Mouse (Mus musculus) hindbrain, embryonic 11.5 days (tissue): Measurements from ENCODE around the gene Sdk1. TPM values are rescaled to one million over a fixed set of nuclear protein-coding genes. Genes with fewer than 3 reads are reported as not detected.
A peak's percentile ranks its signal among the peaks of the same experiment; 100 is the strongest.

Experiments used
- ATAC-seq: fragments of 200-750 bp; cut with Nextera tagmentation; 2 replicates; pipeline ENCODE4 v1.8.0; 2017; ENCODE audit warnings: mild to moderate bottlenecking, moderate TSS enrichment, moderate library complexity; ENCODE audit not compliant: low FRiP score
- DNase-seq: peaks from one replicate; pipeline ENCODE4 v3.0.0-alpha.2; 2015; ENCODE audit warnings: low spot score
- H3K27ac ChIP-seq: fragments of 300-500 bp; sonication (generic); 2 replicates; pipeline ENCODE4 v1.5.1; 2014; ENCODE audit warnings: mild to moderate bottlenecking, low read depth, low read length
- H3K27me3 ChIP-seq: fragments of 300-500 bp; sonication (generic); 2 replicates; pipeline ENCODE4 v1.6.1; 2014; ENCODE audit warnings: mild to moderate bottlenecking, low read length, moderate library complexity, mixed read lengths; ENCODE audit not compliant: control insufficient read depth, insufficient read depth
- H3K36me3 ChIP-seq: fragments of 300-500 bp; sonication (generic); 2 replicates; pipeline ENCODE4 v1.6.1; 2014; ENCODE audit warnings: mild to moderate bottlenecking, low read length, moderate library complexity, mixed read lengths; ENCODE audit not compliant: control insufficient read depth, insufficient read depth
- H3K4me1 ChIP-seq: fragments of 300-500 bp; sonication (generic); replicated peaks from 2 replicates; pipeline ENCODE4 v1.6.1; 2014; ENCODE audit warnings: low read length, mixed read lengths; ENCODE audit not compliant: control insufficient read depth, insufficient read depth
- H3K4me2 ChIP-seq: fragments of 300-500 bp; sonication (generic); replicated peaks from 2 replicates; pipeline ENCODE4 v1.6.1; 2014; ENCODE audit warnings: mild to moderate bottlenecking, low read depth, low read length
- H3K4me3 ChIP-seq: fragments of 300-500 bp; sonication (generic); 2 replicates; pipeline ENCODE4 v1.5.1; 2014; ENCODE audit warnings: low read depth, low read length
- H3K9ac ChIP-seq: fragments of 300-500 bp; sonication (generic); 2 replicates; pipeline ENCODE4 v1.6.1; 2014; ENCODE audit warnings: low read depth, low read length
- H3K9me3 ChIP-seq: fragments of 300-500 bp; sonication (generic); 2 replicates; pipeline ENCODE4 v1.6.1; 2016; ENCODE audit warnings: low read length; ENCODE audit not compliant: control insufficient read depth
- WGBS: fragments of 180-500 bp; shearing (Covaris S2); extraction: QIAGEN DNeasy Blood & Tissue Kit; methylation state at CpG from one replicate; pipeline ENCODE4 v1.1.7; 2014; 5-methylcytosine and 5-hydroxymethylcytosine counted together
- polyA plus RNA-seq: library from polyadenylated mRNA; unstranded; fragments of >200 nt; fragmentation: Nextera tagmentation; extraction: Ambion mirVana; gene quantifications from 2 replicates; pipeline ENCODE4 v1.2.1, GENCODE M21; 2014

Sdk1 gene
- polyA plus RNA-seq = 1.1 and 1.5 TPM in 2 replicates

DNA sequence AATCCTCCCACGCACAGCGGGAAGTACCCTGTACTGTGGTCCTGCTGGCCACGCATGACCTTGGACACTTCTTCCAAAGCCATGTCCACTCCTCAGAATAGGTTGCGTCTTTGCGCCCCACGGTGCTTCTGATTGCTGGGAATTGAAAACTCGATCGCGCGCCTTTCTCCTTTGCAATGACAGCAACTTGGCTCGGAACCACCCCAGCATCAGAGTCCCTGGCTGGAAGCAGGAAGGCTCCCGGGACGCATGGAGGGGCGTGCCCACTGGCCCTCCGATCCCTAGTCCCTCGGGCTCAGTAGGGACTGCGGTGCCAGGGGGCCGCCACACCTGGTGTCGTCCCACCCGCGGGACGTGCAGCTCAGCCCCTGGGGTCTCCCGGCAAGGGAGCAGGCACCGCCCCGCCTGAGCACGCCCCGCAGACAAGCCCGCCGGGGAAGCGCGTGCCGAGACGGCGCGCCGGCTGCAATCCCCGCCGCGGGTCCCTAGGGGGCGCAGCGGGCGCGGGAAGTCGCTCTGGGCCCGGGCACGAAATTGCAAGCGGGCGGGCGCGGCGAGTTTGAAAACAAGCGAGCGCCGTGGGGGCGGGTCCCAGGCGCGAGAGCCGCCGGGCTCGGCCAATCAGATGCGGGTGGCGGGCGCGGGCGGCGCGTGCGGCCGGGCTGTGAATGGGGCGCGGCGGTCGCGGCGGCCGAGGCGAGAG lies at the start of gene Sdk1:
TSS of gene Sdk1 (plus strand) at position 650 of the 703 bp plus-strand sequence.
- ATAC-seq = peak; percentile 96
- DNase-seq = peak; percentile 99
- peak within 1 kb of the TSS; percentile 73 for H3K9ac ChIP-seq
- no peaks in the 10 kb centered on the region for H3K36me3 ChIP-seq
- peak within 1 kb of the TSS; percentile 97 for H3K4me2 ChIP-seq
- peaks cover 20% of the 10 kb centered on the region for H3K27me3 ChIP-seq
- H3K4me3 ChIP-seq = peak within 1 kb of the TSS; percentile 68
- WGBS = under 1% methylated on average over 35 of the region's 77 CpGs
- peak within 1 kb of the TSS; percentile 67 for H3K27ac ChIP-seq
- H3K9me3 ChIP-seq = no peaks in the 10 kb centered on the region
- peaks cover 9% of the 10 kb centered on the region; the same call in 1 of the 2 replicates for H3K4me1 ChIP-seq

DNA sequence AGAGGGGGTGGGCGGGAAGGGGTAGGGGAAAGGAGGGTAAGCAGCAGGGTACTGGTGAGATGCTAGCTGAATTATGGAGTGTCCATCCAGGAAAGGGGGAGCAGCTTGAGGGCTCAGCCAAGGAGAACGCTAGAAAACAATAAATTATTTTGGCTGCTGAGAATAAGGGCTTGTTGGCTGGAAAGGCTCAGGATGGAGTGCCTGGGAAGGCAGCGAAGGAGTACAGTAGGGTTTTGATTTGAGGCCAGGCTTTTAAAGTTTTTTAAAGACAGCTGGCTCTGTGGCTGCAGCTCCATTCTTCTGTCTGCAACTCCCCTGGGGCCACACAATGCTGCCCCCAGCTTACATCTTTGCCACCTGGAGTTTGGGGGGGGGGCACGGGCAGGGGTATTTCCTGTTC lies 44.0 kb upstream of the Sdk1 start:
- WGBS = 56% methylated on average over 4 of the region's 4 CpGs
- H3K4me2 ChIP-seq = no peak overlapping the region

DNA sequence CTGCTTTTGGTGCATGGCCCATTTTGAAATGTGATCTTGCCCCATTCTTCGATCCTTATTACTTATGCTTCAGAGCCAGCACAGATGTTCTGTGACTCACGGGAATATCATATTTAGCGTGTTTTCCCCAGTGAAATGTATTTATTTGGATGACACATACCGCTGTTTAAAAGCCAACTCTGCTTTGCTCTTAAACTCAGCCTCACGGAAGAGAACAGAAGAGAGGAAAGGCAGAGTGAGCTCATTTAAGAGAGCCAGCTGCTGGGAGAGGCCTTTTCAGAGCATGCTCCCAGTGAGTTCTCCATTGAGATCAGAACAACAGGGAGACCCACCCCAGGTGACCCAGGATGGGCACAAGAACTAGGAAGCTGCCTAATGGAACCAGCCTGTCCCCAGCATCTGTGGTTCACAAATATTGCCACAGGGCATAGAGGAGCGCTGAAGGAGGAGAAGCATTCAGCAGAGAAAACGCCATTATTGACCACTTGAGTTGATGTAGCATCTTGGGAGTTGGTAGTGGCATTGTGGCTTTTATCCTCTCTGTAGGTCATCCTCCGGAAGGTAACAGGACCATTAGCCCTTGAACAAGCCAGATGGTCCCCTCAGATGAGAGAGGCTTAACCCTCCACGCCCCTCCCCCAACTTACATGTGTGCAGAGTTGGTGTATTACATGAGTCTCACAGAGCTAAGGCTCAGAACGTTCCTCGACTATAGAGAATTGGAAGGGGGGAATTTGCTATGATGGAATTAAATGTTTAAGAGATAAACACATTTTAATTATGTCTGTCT lies 38.8 kb upstream of the Sdk1 start:
- Histone ChIP-seq H3K4me2 (no peak overlapping the region), H3K9me3 (no peaks in the 10 kb centered on the region), H3K27ac (no peak overlapping the region), H3K4me1 (no peaks in the 10 kb centered on the region), H3K36me3 (no peaks in the 10 kb centered on the region), H3K27me3 (no peaks in the 10 kb centered on the region), H3K4me3 (no peak overlapping the region), H3K9ac (no peak overlapping the region)
- no peak for ATAC-seq
- 80% methylated on average over 11 of the region's 11 CpGs for WGBS
- DNase-seq = peak; percentile 14

More for the DNA sequence above, 44.0 kb upstream of the Sdk1 start:
- DNase-seq (no peak), ATAC-seq (no peak)
- Histone ChIP-seq H3K27me3 (no peaks in the 10 kb centered on the region), H3K36me3 (no peaks in the 10 kb centered on the region), H3K9me3 (no peaks in the 10 kb centered on the region), H3K4me3 (no peak overlapping the region), H3K27ac (no peak overlapping the region), H3K4me1 (no peaks in the 10 kb centered on the region), H3K9ac (no peak overlapping the region)

- no peak overlapping the region for H3K4me3 ChIP-seq
- WGBS = 65% methylated on average over 5 of the region's 5 CpGs
- no peaks in the 10 kb centered on the region for H3K9me3 ChIP-seq
- no peaks in the 10 kb centered on the region for H3K27me3 ChIP-seq
- no peak overlapping the region for H3K27ac ChIP-seq
- H3K4me1 ChIP-seq = no peaks in the 10 kb centered on the region
- no peak for ATAC-seq
- H3K4me2 ChIP-seq = no peak overlapping the region
- no peak overlapping the region for H3K9ac ChIP-seq
- no peak for DNase-seq
- H3K36me3 ChIP-seq = no peaks in the 10 kb centered on the region
Measured at GRCm38 (mm10) chr5:141207061-141207460, 34.2 kb upstream of the Sdk1 start.

DNA sequence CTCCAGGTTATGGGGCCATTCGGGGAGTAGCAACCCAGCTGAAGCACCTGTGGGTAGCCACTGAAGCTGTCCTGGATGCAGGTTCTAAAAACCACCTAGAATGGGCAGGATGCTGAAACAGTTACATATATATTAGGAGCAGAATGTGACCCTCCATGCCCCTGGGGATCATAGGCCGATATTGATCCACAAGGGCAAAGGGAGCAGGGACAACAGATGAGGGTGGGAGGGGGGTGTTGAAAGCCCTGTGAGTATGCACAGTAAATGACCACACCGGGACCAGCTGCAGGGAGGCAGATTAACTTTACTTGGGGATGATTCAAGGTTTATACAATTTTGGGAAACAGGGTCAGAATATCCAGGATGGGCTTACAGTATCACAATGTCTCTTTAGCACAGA lies 16.0 kb upstream of the Sdk1 start:
- Histone ChIP-seq H3K9me3 (no peaks in the 10 kb centered on the region), H3K36me3 (no peaks in the 10 kb centered on the region), H3K4me1 (no peaks in the 10 kb centered on the region), H3K9ac (no peak overlapping the region), H3K4me2 (no peak overlapping the region), H3K27me3 (no peaks in the 10 kb centered on the region), H3K27ac (no peak overlapping the region), H3K4me3 (no peak overlapping the region)
- 76% methylated on average over 3 of the region's 3 CpGs for WGBS
- ATAC-seq = no peak
- DNase-seq = no peak

- no peaks in the 10 kb centered on the region for H3K4me1 ChIP-seq
- ATAC-seq (no peak), DNase-seq (no peak)
- H3K9ac ChIP-seq = no peak overlapping the region
- H3K27ac ChIP-seq = no peak overlapping the region
- no peaks in the 10 kb centered on the region for H3K9me3 ChIP-seq
- no peak overlapping the region for H3K4me3 ChIP-seq
- no peak overlapping the region for H3K4me2 ChIP-seq
- H3K36me3 ChIP-seq = no peaks in the 10 kb centered on the region
- 0 out of 2 replicates have a peak, but pooled peaks cover 6% of the 10 kb centered on the region for H3K27me3 ChIP-seq
- 23% methylated on average over 4 of the region's 4 CpGs for WGBS
Measured at GRCm38 (mm10) chr5:141234326-141234725, 7.0 kb upstream of the Sdk1 start.

GRCm38 (mm10) chr5:141239401-141239800 lies 1.9 kb upstream of the Sdk1 start:
- no peaks in the 10 kb centered on the region for H3K36me3 ChIP-seq
- no peaks in the 10 kb centered on the region for H3K9me3 ChIP-seq
- H3K4me2 ChIP-seq = no peak overlapping the region
- H3K27me3 ChIP-seq = peaks cover 20% of the 10 kb centered on the region
- peaks cover 9% of the 10 kb centered on the region; the same call in 1 of the 2 replicates for H3K4me1 ChIP-seq
- H3K9ac ChIP-seq = no peak overlapping the region
- DNase-seq = no peak
- H3K27ac ChIP-seq = no peak overlapping the region
- no peak for ATAC-seq
- no peak overlapping the region for H3K4me3 ChIP-seq
- WGBS = 13% methylated on average over 5 of the region's 5 CpGs

- peaks cover 9% of the 10 kb centered on the region; the same call in 1 of the 2 replicates for H3K4me1 ChIP-seq
- no peak overlapping the region for H3K27ac ChIP-seq
- peak; percentile 54 for DNase-seq
- 0% methylated on average over 10 of the region's 10 CpGs for WGBS
- peak overlapping the region; percentile 68 for H3K4me3 ChIP-seq
- no peaks in the 10 kb centered on the region for H3K36me3 ChIP-seq
- H3K4me2 ChIP-seq = peak overlapping the region; percentile 97
- ATAC-seq = no peak; the same call in 1 of the 2 replicates
- H3K9me3 ChIP-seq = no peaks in the 10 kb centered on the region
- H3K9ac ChIP-seq = no peak overlapping the region
- H3K27me3 ChIP-seq = peaks cover 20% of the 10 kb centered on the region
Measured at GRCm38 (mm10) chr5:141240441-141240840, 849 bp upstream of the Sdk1 start.
